Mouse (Mus musculus) forebrain, embryonic 14.5 days (tissue): ENCODE results near the gene Fry. TPM values are rescaled to one million over a fixed set of nuclear protein-coding genes. Genes with fewer than 3 reads are reported as not detected.
A peak's percentile ranks its signal among the peaks of the same experiment; 100 is the strongest.

Experiments
- ATAC-seq: fragments of 200-750 bp; cut with Nextera tagmentation; 2 replicates; pipeline ENCODE4 v1.8.0; 2017; ENCODE audit warnings: mild to moderate bottlenecking, moderate library complexity
- DNase-seq: peaks from one replicate; pipeline ENCODE4 v3.0.0-alpha.2; 2015; ENCODE audit warnings: low spot score
- H3K27ac ChIP-seq: fragments of 300-500 bp; sonication (generic); 2 replicates; pipeline ENCODE4 v1.5.1; 2014; ENCODE audit warnings: low read depth, mild to moderate bottlenecking, control low read depth, low read length, moderate library complexity
- H3K27me3 ChIP-seq: fragments of 300-500 bp; sonication (generic); replicated peaks from 2 replicates; pipeline ENCODE4 v1.6.1; 2014; ENCODE audit warnings: low read length, control low read depth, mixed read lengths; ENCODE audit not compliant: control insufficient read depth, insufficient read depth
- H3K36me3 ChIP-seq: fragments of 300-500 bp; sonication (generic); 2 replicates; pipeline ENCODE4 v1.6.1; 2014; ENCODE audit warnings: low read length, control low read depth; ENCODE audit not compliant: control insufficient read depth, insufficient read depth
- H3K4me1 ChIP-seq: fragments of 300-500 bp; sonication (generic); 2 replicates; pipeline ENCODE4 v1.6.1; 2014; ENCODE audit warnings: antibody characterized with exemption, low read length, control low read depth; ENCODE audit not compliant: control insufficient read depth, insufficient read depth
- H3K4me2 ChIP-seq: fragments of 300-500 bp; sonication (generic); 2 replicates; pipeline ENCODE4 v1.6.1; 2014; ENCODE audit warnings: mild to moderate bottlenecking, control low read depth, low read length
- H3K4me3 ChIP-seq: fragments of 300-500 bp; sonication (generic); 2 replicates; pipeline ENCODE4 v1.5.1; 2014; ENCODE audit warnings: low read depth, low read length, control low read depth
- H3K9ac ChIP-seq: fragments of 300-500 bp; sonication (generic); 2 replicates; pipeline ENCODE4 v1.6.1; 2014; ENCODE audit warnings: mild to moderate bottlenecking, low read length, control low read depth, moderate library complexity
- H3K9me3 ChIP-seq: fragments of 300-500 bp; sonication (generic); replicated peaks from 2 replicates; pipeline ENCODE4 v1.6.1; 2016; ENCODE audit warnings: low read length, control low read depth, mixed read lengths; ENCODE audit not compliant: control insufficient read depth
- WGBS: fragments of 180-500 bp; shearing (Covaris S2); extraction: QIAGEN DNeasy Blood & Tissue Kit; methylation state at CpG from one replicate; pipeline ENCODE4 v1.1.7; 2014; 5-methylcytosine and 5-hydroxymethylcytosine counted together
- polyA plus RNA-seq: library from polyadenylated mRNA; unstranded; fragments of >200 nt; fragmentation: Nextera tagmentation; extraction: Ambion mirVana; gene quantifications from 2 replicates; pipeline ENCODE4 v1.2.1, GENCODE M21; 2014

The Fry gene
- polyA plus RNA-seq, 1 experiment from 2014 or later = 27.4 TPM

DNA sequence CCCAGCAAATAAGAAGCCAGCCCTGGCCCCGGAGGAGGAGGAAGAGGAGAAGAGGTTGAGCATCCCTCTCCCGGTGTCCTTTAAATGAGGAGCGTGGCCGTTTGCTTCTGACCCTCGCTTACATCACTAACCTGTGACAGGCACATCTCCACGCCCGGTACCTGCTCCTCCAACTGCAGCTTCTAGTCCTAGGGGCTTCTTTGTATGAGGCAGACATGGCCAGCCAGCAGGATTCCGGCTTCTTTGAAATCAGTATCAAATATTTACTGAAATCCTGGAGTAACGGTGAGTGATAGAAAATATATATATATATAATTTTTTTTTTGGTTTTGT, 141.6 kb downstream of the Fry start:
- peak overlapping the region; percentile 40 for H3K4me3 ChIP-seq
- 34% methylated on average over 9 of the region's 9 CpGs for WGBS
- H3K36me3 ChIP-seq = no peaks in the 10 kb centered on the region
- no peaks in the 10 kb centered on the region for H3K27me3 ChIP-seq
- H3K4me1 ChIP-seq = peaks cover 3% of the 10 kb centered on the region
- DNase-seq (no peak), ATAC-seq (peak; percentile 49)
- H3K9ac ChIP-seq = peak overlapping the region; percentile 56
- peak overlapping the region; percentile 91 for H3K27ac ChIP-seq
- no peaks in the 10 kb centered on the region for H3K9me3 ChIP-seq
- H3K4me2 ChIP-seq = peak overlapping the region; percentile 49

DNA sequence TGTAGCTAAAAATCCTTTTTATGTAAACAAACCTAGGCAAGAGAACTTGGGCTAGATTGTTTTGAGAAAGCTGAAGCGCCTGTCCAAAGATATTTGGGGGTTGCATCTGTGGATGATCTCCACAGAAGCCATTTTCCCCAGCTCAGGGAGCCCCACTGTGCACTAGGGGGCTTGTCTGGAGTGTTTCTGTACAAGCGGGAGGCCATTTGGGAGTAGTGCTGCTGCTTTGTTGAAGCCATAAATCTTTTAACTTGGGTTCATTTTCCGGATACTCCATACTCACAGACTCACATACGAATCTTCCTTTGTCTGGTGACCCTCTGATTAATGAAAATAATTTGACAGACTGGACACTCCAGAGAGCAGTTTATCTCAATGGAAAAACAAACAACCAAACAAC, 142.9 kb downstream of the Fry start:
- peak; percentile 24 for DNase-seq
- ATAC-seq = no peak
- no peaks in the 10 kb centered on the region for H3K27me3 ChIP-seq

DNA sequence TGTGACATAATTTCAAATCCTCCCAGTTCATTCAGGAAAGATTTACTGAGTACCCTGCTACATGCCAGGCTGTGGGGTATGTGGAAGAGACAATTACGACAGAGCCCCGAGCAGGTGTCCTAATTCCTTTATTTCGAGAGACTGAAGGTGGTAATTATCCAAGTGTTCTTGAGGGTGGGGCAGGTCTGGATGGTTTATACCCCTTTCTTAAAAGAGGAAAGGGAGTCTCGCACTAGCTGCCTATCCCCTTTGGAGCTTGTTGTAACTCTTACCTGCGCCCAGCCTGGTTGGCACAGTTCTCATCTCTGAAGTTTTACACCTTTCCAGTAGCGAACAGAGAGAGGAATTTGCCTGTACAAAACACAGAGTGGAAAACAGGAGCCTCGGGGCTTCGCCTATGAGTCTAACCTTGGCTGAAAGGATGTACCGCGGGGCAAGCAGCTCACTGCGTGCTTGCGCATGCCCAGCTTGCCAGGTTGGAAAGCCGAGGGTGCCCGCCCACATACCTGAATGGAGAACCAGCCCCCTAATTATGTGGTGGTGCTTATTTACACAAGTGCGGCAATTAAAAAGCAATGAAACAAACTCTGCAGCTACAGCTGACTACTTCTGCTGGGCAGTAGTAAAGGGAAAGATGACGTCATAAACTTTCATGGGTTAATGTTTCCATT, 143.7 kb downstream of the Fry start:
- Histone ChIP-seq H3K27me3 (no peaks in the 10 kb centered on the region), H3K4me3 (peak overlapping the region; percentile 40)

More for the DNA sequence above, 142.9 kb downstream of the Fry start:
- Histone ChIP-seq H3K4me3 (peak overlapping the region; percentile 40), H3K4me2 (peak overlapping the region; percentile 49), H3K9ac (peak overlapping the region; percentile 56), H3K9me3 (no peaks in the 10 kb centered on the region), H3K4me1 (peaks cover 3% of the 10 kb centered on the region), H3K27ac (no peak overlapping the region), H3K36me3 (no peaks in the 10 kb centered on the region)
- 69% methylated on average over 4 of the region's 4 CpGs for WGBS

DNA sequence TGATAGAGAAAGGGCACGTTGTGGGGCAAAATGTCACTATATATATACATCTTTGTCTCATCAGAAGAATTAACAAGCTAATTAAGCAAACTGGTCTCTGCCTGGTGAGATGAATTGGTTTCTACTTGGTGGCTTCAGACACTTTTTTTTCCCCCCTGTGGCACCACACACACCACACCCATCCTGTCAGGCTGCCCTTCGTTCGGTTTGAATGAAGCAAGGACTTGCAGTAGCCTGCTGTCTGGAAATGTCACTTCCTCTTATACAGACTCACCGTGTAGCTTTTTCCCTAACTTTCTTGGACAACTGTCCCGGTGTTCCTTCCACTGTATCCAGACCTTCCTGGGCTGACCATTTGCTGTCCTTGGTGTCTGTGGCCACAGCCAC, 144.3 kb downstream of the Fry start:
- H3K36me3 ChIP-seq = no peaks in the 10 kb centered on the region
- H3K4me3 ChIP-seq = no peak overlapping the region
- H3K4me2 ChIP-seq = peak overlapping the region; percentile 49
- WGBS = 51% methylated on average over 5 of the region's 5 CpGs
- H3K9me3 ChIP-seq = no peaks in the 10 kb centered on the region
- no peaks in the 10 kb centered on the region for H3K27me3 ChIP-seq
- H3K4me1 ChIP-seq = peaks cover 3% of the 10 kb centered on the region
- DNase-seq (no peak), ATAC-seq (no peak)
- no peak overlapping the region for H3K27ac ChIP-seq
- no peak overlapping the region for H3K9ac ChIP-seq

More for the DNA sequence above, 143.7 kb downstream of the Fry start:
- WGBS = 57% methylated on average over 16 of the region's 16 CpGs
- no peak for DNase-seq
- ATAC-seq = no peak
- peak overlapping the region; percentile 13; the same call in 1 of the 2 replicates for H3K9ac ChIP-seq
- H3K27ac ChIP-seq = no peak overlapping the region
- H3K36me3 ChIP-seq = no peaks in the 10 kb centered on the region
- peak overlapping the region; percentile 49 for H3K4me2 ChIP-seq
- H3K4me1 ChIP-seq = peaks cover 3% of the 10 kb centered on the region
- no peaks in the 10 kb centered on the region for H3K9me3 ChIP-seq

DNA sequence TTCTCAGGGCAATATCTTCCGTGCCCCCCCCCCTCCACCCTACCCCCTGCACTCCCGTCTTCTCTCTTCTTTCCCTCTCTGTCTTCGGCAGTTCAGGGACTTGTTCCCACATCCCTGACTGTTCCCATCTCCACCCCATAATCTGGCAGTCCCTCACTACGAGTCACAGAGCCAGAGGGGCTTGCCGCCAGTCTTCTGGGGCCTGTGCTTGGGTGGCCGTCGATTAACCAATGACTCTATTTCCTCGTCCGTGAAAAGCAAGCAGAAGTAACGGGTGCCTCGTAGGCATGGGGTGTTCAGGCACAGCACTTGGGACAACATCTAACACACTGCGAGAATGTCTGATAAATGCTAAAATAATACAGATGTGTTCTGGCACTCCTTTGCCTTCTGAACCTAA, 144.7 kb downstream of the Fry start:
- 77% methylated on average over 12 of the region's 12 CpGs for WGBS

DNA sequence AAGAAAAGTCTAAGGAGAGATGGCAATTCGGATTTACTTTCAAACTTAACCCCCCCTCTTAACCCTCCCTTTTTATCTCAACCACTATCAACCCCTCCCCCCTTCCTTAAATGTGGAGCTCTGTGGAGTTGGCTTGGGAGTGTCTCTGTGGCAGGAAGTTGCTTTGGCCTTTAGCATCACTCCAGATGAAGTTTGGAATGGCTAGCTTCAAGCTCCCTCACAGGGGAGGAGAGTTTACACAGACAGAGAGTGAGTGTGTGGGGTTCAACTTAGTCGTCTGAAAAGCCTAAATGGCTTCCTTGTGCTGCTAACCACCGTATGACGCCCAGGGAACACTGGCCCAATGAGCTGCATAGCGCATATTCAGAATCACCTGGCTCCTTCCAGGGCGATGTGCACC, 145.2 kb downstream of the Fry start:
- Histone ChIP-seq H3K36me3 (no peaks in the 10 kb centered on the region), H3K4me1 (peaks cover 3% of the 10 kb centered on the region; the same call in 1 of the 2 replicates), H3K9me3 (0 out of 2 replicates have a peak, but pooled peaks cover 3% of the 10 kb centered on the region), H3K27ac (no peak overlapping the region), H3K4me2 (no peak overlapping the region), H3K9ac (no peak overlapping the region), H3K27me3 (no peaks in the 10 kb centered on the region), H3K4me3 (no peak overlapping the region)
- no peak for DNase-seq
- WGBS = 82% methylated on average over 6 of the region's 6 CpGs
- ATAC-seq = no peak

More for the DNA sequence above, 144.7 kb downstream of the Fry start:
- peaks cover 3% of the 10 kb centered on the region for H3K4me1 ChIP-seq
- DNase-seq = no peak
- no peak overlapping the region for H3K27ac ChIP-seq
- no peak overlapping the region for H3K9ac ChIP-seq
- no peaks in the 10 kb centered on the region for H3K36me3 ChIP-seq
- H3K4me3 ChIP-seq = no peak overlapping the region
- H3K27me3 ChIP-seq = no peaks in the 10 kb centered on the region
- H3K4me2 ChIP-seq = no peak overlapping the region
- 0 out of 2 replicates have a peak, but pooled peaks cover under 1% of the 10 kb centered on the region for H3K9me3 ChIP-seq
- no peak for ATAC-seq

DNA sequence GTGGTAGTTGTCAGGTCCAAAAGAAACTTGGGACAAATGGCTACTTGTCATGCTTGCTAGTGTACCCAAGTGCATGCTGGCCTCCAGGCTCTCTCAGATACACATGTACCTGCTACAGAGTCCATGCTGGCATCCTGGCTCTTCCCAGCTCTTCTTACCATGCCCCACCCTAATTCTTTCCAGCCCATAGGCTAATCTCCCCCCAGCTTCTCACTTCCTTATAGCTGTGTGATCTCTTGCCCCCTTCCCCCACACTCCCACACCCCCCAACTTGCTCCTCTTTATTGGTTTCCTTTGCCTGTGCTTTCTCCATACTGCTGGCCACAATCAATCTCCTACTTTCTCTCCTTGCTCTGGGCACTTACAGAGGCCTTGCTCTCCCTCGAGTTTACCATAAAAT, 146.6 kb downstream of the Fry start:
- Histone ChIP-seq H3K4me3 (no peak overlapping the region), H3K9me3 (0 out of 2 replicates have a peak, but pooled peaks cover 3% of the 10 kb centered on the region), H3K4me1 (peaks cover 3% of the 10 kb centered on the region; the same call in 1 of the 2 replicates), H3K27me3 (no peaks in the 10 kb centered on the region), H3K4me2 (no peak overlapping the region), H3K27ac (no peak overlapping the region), H3K36me3 (no peaks in the 10 kb centered on the region), H3K9ac (no peak overlapping the region)
- DNase-seq (no peak), ATAC-seq (no peak)
- 50% methylated on average over 1 of the region's 1 CpGs for WGBS

DNA sequence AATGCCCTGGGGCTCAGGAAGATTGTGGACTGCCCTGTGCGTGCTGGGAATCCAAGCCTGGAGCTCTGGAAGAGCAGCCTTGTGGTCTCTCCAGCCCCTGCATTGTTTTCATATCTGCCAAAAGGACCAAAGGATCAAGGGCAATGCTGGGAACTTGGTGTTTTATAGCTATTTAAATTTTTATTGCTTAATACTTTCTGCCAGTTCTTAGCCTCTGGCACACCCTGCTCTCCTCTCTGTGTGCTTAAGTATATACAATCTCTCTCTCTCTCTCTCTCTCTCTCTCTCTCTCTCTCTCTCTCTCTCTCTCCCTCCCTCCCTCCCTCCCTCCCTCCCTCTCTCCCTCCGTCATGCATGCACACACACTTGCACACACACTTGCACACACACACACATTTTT, 147.5 kb downstream of the Fry start:
- no peak overlapping the region for H3K27ac ChIP-seq
- DNase-seq (no peak), ATAC-seq (no peak)
- no peak overlapping the region for H3K9ac ChIP-seq
- no peaks in the 10 kb centered on the region for H3K36me3 ChIP-seq
- no peak overlapping the region for H3K4me2 ChIP-seq
- peaks cover 3% of the 10 kb centered on the region; the same call in 1 of the 2 replicates for H3K4me1 ChIP-seq
- 79% methylated on average over 2 of the region's 2 CpGs for WGBS
- 0 out of 2 replicates have a peak, but pooled peaks cover 3% of the 10 kb centered on the region for H3K9me3 ChIP-seq
- no peak overlapping the region for H3K4me3 ChIP-seq
- H3K27me3 ChIP-seq = no peaks in the 10 kb centered on the region

DNA sequence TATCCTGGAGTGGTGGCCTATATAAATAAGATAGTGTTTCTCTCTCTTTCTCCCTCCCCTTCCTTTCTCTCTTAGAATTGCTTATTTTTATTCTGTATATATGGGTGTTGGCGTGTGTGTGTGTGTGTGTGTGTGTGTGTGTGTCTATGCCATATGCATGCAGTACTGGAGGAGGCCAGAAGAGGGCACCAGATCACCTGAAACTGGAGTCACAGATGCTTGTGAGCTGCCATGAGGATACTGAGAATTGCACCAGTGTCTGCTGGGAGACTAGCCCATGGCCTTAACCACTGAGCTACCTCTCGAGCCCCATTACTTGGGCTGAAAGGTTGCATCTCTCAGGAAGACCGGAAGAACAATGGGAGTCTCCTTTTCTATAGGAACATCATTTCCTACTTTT, 149.8 kb downstream of the Fry start:
- H3K27me3 ChIP-seq = no peaks in the 10 kb centered on the region
- no peak overlapping the region for H3K4me2 ChIP-seq
- DNase-seq = no peak
- no peaks in the 10 kb centered on the region for H3K36me3 ChIP-seq
- no peak for ATAC-seq
- H3K4me1 ChIP-seq = no peaks in the 10 kb centered on the region
- WGBS = 98% methylated on average over 3 of the region's 3 CpGs
- H3K27ac ChIP-seq = no peak overlapping the region
- H3K4me3 ChIP-seq = no peak overlapping the region
- H3K9ac ChIP-seq = no peak overlapping the region
- 0 out of 2 replicates have a peak, but pooled peaks cover 3% of the 10 kb centered on the region for H3K9me3 ChIP-seq
